Mouse (Mus musculus) heart, embryonic 11.5 days (tissue): ENCODE results near the gene Sh3gl1. TPM values are rescaled to one million over a fixed set of nuclear protein-coding genes. Genes with fewer than 3 reads are reported as not detected.

Experiments used
- ATAC-seq: fragments of 200-750 bp; cut with Nextera tagmentation; replicated peaks from 2 replicates; pipeline ENCODE4 v1.8.0; 2017; ENCODE audit warnings: moderate library complexity; ENCODE audit not compliant: insufficient number of reproducible peaks, low FRiP score, low TSS enrichment
- H3K27ac ChIP-seq: fragments of 300-500 bp; sonication (generic); 2 replicates; pipeline ENCODE4 v1.5.1; 2014; ENCODE audit warnings: mild to moderate bottlenecking, low read depth, low read length
- H3K27me3 ChIP-seq: fragments of 300-500 bp; sonication (generic); 2 replicates; pipeline ENCODE4 v1.6.1; 2014; ENCODE audit warnings: mild to moderate bottlenecking, low read length, mixed read lengths; ENCODE audit not compliant: control insufficient read depth, insufficient read depth
- H3K36me3 ChIP-seq: fragments of 300-500 bp; sonication (generic); 2 replicates; pipeline ENCODE4 v1.6.1; 2014; ENCODE audit warnings: mild to moderate bottlenecking, low read length, moderate library complexity, mixed read lengths; ENCODE audit not compliant: control insufficient read depth, insufficient read depth
- H3K4me1 ChIP-seq: fragments of 300-500 bp; sonication (generic); 2 replicates; pipeline ENCODE4 v1.6.1; 2014; ENCODE audit warnings: low read length; ENCODE audit not compliant: control insufficient read depth, insufficient read depth
- H3K4me2 ChIP-seq: fragments of 300-500 bp; sonication (generic); 2 replicates; pipeline ENCODE4 v1.6.1; 2014; ENCODE audit warnings: mild to moderate bottlenecking, moderate library complexity
- H3K4me3 ChIP-seq: fragments of 300-500 bp; sonication (generic); 2 replicates; pipeline ENCODE4 v1.5.1; 2014; ENCODE audit warnings: low read depth, low read length
- H3K9ac ChIP-seq: fragments of 300-500 bp; sonication (generic); 2 replicates; pipeline ENCODE4 v1.6.1; 2014; ENCODE audit warnings: mild to moderate bottlenecking, low read depth, low read length, moderate library complexity
- H3K9me3 ChIP-seq: fragments of 300-500 bp; sonication (generic); replicated peaks from 2 replicates; pipeline ENCODE4 v1.6.1; 2016; ENCODE audit warnings: low read length; ENCODE audit not compliant: control insufficient read depth
- WGBS: fragments of 180-500 bp; shearing (Covaris S2); extraction: QIAGEN DNeasy Blood & Tissue Kit; methylation state at CpG from one replicate; pipeline ENCODE4 v1.1.7; 2014; ENCODE audit not compliant: insufficient replicate concordance; 5-methylcytosine and 5-hydroxymethylcytosine counted together
- polyA plus RNA-seq: library from polyadenylated mRNA; unstranded; fragments of >200 nt; fragmentation: Nextera tagmentation; extraction: Ambion mirVana; gene quantifications from 2 replicates; pipeline ENCODE4 v1.2.1, GENCODE M21; 2014

The Sh3gl1 gene
- polyA plus RNA-seq, 1 experiment from 2014 or later, result 90.6 TPM

GRCm38 (mm10) chr17:56021161-56021910, 15.1 kb downstream of the Sh3gl1 start:
- ATAC-seq, result no peak
- Histone ChIP-seq H3K27ac (no peak overlapping the region), H3K36me3 (peaks cover 21% of the 10 kb centered on the region), H3K9me3 (no peaks in the 10 kb centered on the region), H3K4me1 (peaks cover 40% of the 10 kb centered on the region), H3K4me3 (no peak overlapping the region), H3K9ac (no peak overlapping the region), H3K4me2 (no peak overlapping the region), H3K27me3 (no peaks in the 10 kb centered on the region)
- WGBS, result 81% methylated on average over 4 of the region's 4 CpGs

- H3K4me3 ChIP-seq, result no peak overlapping the region
- ATAC-seq, result no peak
- peaks cover 26% of the 10 kb centered on the region for H3K36me3 ChIP-seq
- no peaks in the 10 kb centered on the region for H3K9me3 ChIP-seq
- no peak overlapping the region for H3K27ac ChIP-seq
- peaks cover 34% of the 10 kb centered on the region for H3K4me1 ChIP-seq
- 84% methylated on average over 6 of the region's 6 CpGs for WGBS
- no peaks in the 10 kb centered on the region for H3K27me3 ChIP-seq
- no peak overlapping the region for H3K4me2 ChIP-seq
- H3K9ac ChIP-seq, result peak overlapping the region; percentile 24; the same call in 1 of the 2 replicates
Measured at GRCm38 (mm10) chr17:56020400-56021084, 15.9 kb downstream of the Sh3gl1 start.

- ATAC-seq, result peak; percentile 22; the same call in 1 of the 2 replicates
- Histone ChIP-seq H3K4me1 (peaks cover 16% of the 10 kb centered on the region), H3K27ac (no peak overlapping the region), H3K36me3 (peaks cover 36% of the 10 kb centered on the region), H3K4me2 (no peak overlapping the region), H3K27me3 (no peaks in the 10 kb centered on the region), H3K9me3 (no peaks in the 10 kb centered on the region), H3K9ac (no peak overlapping the region), H3K4me3 (no peak overlapping the region)
- 77% methylated on average over 20 of the region's 20 CpGs for WGBS
Measured at GRCm38 (mm10) chr17:56018347-56019131, 17.9 kb downstream of the Sh3gl1 start.

GRCm38 (mm10) chr17:56017848-56018247, 18.6 kb downstream of the Sh3gl1 start:
- H3K4me2 ChIP-seq, result no peak overlapping the region
- ATAC-seq, result no peak
- H3K4me3 ChIP-seq, result no peak overlapping the region
- no peaks in the 10 kb centered on the region for H3K27me3 ChIP-seq
- peaks cover 9% of the 10 kb centered on the region for H3K4me1 ChIP-seq
- 81% methylated on average over 7 of the region's 7 CpGs for WGBS
- H3K36me3 ChIP-seq, result peaks cover 41% of the 10 kb centered on the region
- H3K9me3 ChIP-seq, result no peaks in the 10 kb centered on the region
- H3K27ac ChIP-seq, result no peak overlapping the region
- no peak overlapping the region for H3K9ac ChIP-seq

- ATAC-seq, result no peak
- 83% methylated on average over 15 of the region's 15 CpGs for WGBS
- peaks cover 42% of the 10 kb centered on the region for H3K36me3 ChIP-seq
Measured at GRCm38 (mm10) chr17:56016793-56017785, 19.3 kb downstream of the Sh3gl1 start.

GRCm38 (mm10) chr17:56016382-56016781, 20.1 kb downstream of the Sh3gl1 start:
- Histone ChIP-seq H3K4me2 (no peak overlapping the region), H3K36me3 (peaks cover 45% of the 10 kb centered on the region), H3K27me3 (no peaks in the 10 kb centered on the region), H3K27ac (no peak overlapping the region), H3K4me3 (no peak overlapping the region), H3K9me3 (no peaks in the 10 kb centered on the region), H3K9ac (no peak overlapping the region), H3K4me1 (peaks cover 4% of the 10 kb centered on the region; the same call in 1 of the 2 replicates)
- WGBS, result 89% methylated on average over 8 of the region's 8 CpGs
- no peak for ATAC-seq

More at GRCm38 (mm10) chr17:56016793-56017785, 19.3 kb downstream of the Sh3gl1 start:
- H3K4me3 ChIP-seq, result no peak overlapping the region
- no peak overlapping the region for H3K9ac ChIP-seq
- H3K9me3 ChIP-seq, result no peaks in the 10 kb centered on the region
- no peaks in the 10 kb centered on the region for H3K27me3 ChIP-seq
- H3K4me1 ChIP-seq, result peaks cover 4% of the 10 kb centered on the region; the same call in 1 of the 2 replicates
- H3K27ac ChIP-seq, result no peak overlapping the region
- H3K4me2 ChIP-seq, result no peak overlapping the region

GRCm38 (mm10) chr17:56015293-56015692, 21.1 kb downstream of the Sh3gl1 start:
- H3K36me3 ChIP-seq, result peaks cover 43% of the 10 kb centered on the region
- H3K4me1 ChIP-seq, result peaks cover under 1% of the 10 kb centered on the region; the same call in 1 of the 2 replicates
- H3K4me2 ChIP-seq, result no peak overlapping the region
- H3K27ac ChIP-seq, result no peak overlapping the region
- no peaks in the 10 kb centered on the region for H3K9me3 ChIP-seq
- H3K4me3 ChIP-seq, result no peak overlapping the region
- no peak overlapping the region for H3K9ac ChIP-seq
- ATAC-seq, result no peak
- WGBS, result 91% methylated on average over 9 of the region's 9 CpGs
- no peaks in the 10 kb centered on the region for H3K27me3 ChIP-seq
